In genomic region chr17:45133501-45134400, GRCm38 (mm10) we compare ENCODE assay signal across 27 mouse cellular contexts.
DNase-seq lines count a peak whose midpoint lies in the region; ATAC-seq and TF ChIP-seq lines count a peak whose summit lies in the region.
"Had no signal": no experiment of that assay in that cellular context is flagged by ENCODE, and none has a peak within 500 bp of the region (broad histone marks: within the 10 kb centered on the region; RNA-seq: fewer than 3 reads in every experiment).

No protein-coding gene starts in this region.

- no peak for TF ChIP-seq CTCF in liver, adult 2 months (IDR thresholded peaks at IDR 0.05; ENCODE audit: low read depth, low read length)

- H3K9ac ChIP-seq in kidney, embryonic 15.5 days = no peak overlapping the region
- no peak overlapping the region for H3K9ac ChIP-seq in kidney, embryonic 16.5 days (replicated peaks; ENCODE audit: low read length)
- H3K9ac ChIP-seq in liver, adult 2 months (ENCODE audit: low read depth, low read length) = no peak overlapping the region
- H3K9ac ChIP-seq: embryonic facial prominence, embryonic 12.5 days; embryonic facial prominence, embryonic 15.5 days; heart, embryonic 13.5 days; hindbrain, embryonic 12.5 days; hindbrain, embryonic 15.5 days had no signal

- no peak for TF ChIP-seq POLR2A in liver, adult 2 months (IDR thresholded peaks at IDR 0.05; ENCODE audit: extremely low read depth, insufficient read depth, low read length)

- H3K27ac ChIP-seq in kidney, embryonic 15.5 days = no peak overlapping the region
- H3K27ac ChIP-seq in kidney, embryonic 16.5 days (ENCODE audit: low read length) = no peak overlapping the region
- H3K27ac ChIP-seq in liver, adult 2 months (replicated peaks; ENCODE audit: insufficient read depth, low read depth, low read length) = peak overlapping the region; percentile 45; the same call in 1 of the 2 replicates
- H3K27ac ChIP-seq: embryonic facial prominence, embryonic 12.5 days; embryonic facial prominence, embryonic 15.5 days; heart, adult 2 months; heart, embryonic 10.5 days; heart, embryonic 13.5 days; hindbrain, embryonic 12.5 days; hindbrain, embryonic 15.5 days had no signal

- H3K79me2 ChIP-seq in liver, adult 2 months (ENCODE audit: control insufficient read depth, insufficient read depth, low read length) = no peaks in the 10 kb centered on the region

- peak; percentile 77 for DNase-seq in kidney, adult 11 months
- peak; percentile 55 to 77 for DNase-seq in kidney, adult 8-10 months
- DNase-seq in liver, adult 2 months (ENCODE audit: extremely low read depth, low read depth, low spot score) = peak; percentile 93
- no peak for DNase-seq in liver
- peak; percentile 42 to 76 for DNase-seq in kidney, postnatal 36 days
- DNase-seq: adrenal gland, adult 2 months; adrenal gland, postnatal 14 days; B cell, adult 2 months; cerebellum, adult 11 months; cerebellum, adult 2 months; cerebellum, adult 9-11 months; cerebellum, postnatal 25 days; gastrocnemius, postnatal 25 days; heart, adult 2 months; heart, postnatal 14 days had no signal

- ATAC-seq in kidney, embryonic 15.5 days (replicated peaks; ENCODE audit: low FRiP score) = no peak
- ATAC-seq in kidney, embryonic 16.5 days (ENCODE audit: low FRiP score, low TSS enrichment) = no peak
- ATAC-seq: forebrain, embryonic 14.5 days; Patski had no signal

- no peaks in the 10 kb centered on the region for H3K27me3 ChIP-seq in kidney, embryonic 15.5 days
- H3K27me3 ChIP-seq in kidney, embryonic 16.5 days (ENCODE audit: insufficient read depth, low read length) = no peaks in the 10 kb centered on the region
- H3K27me3 ChIP-seq in liver, adult 2 months (ENCODE audit: control insufficient read depth, insufficient read depth, low read length) = no peaks in the 10 kb centered on the region
- H3K27me3 ChIP-seq: CH12.LX; embryonic facial prominence, embryonic 12.5 days; embryonic facial prominence, embryonic 15.5 days; heart, embryonic 13.5 days; hindbrain, embryonic 12.5 days; hindbrain, embryonic 15.5 days; Patski had no signal

- no peaks in the 10 kb centered on the region for H3K4me1 ChIP-seq in kidney, embryonic 15.5 days
- H3K4me1 ChIP-seq in kidney, embryonic 16.5 days (ENCODE audit: insufficient read depth, low read length) = 0 out of 2 replicates have a peak, but pooled peaks cover 4% of the 10 kb centered on the region
- peaks cover 7% of the 10 kb centered on the region for H3K4me1 ChIP-seq in liver, adult 2 months (ENCODE audit: control insufficient read depth, insufficient read depth, low read length)
- H3K4me1 ChIP-seq: embryonic facial prominence, embryonic 12.5 days; embryonic facial prominence, embryonic 15.5 days; heart, embryonic 10.5 days; heart, embryonic 13.5 days; hindbrain, embryonic 12.5 days; hindbrain, embryonic 15.5 days had no signal

- no peak overlapping the region for H3K4me3 ChIP-seq in kidney, embryonic 15.5 days (replicated peaks)
- no peak overlapping the region for H3K4me3 ChIP-seq in kidney, embryonic 16.5 days (ENCODE audit: low read length)
- H3K4me3 ChIP-seq in liver, adult 2 months (ENCODE audit: insufficient read depth, low read depth, low read length) = no peak overlapping the region
- H3K4me3 ChIP-seq: embryonic facial prominence, embryonic 12.5 days; embryonic facial prominence, embryonic 15.5 days; heart, adult 2 months; heart, embryonic 10.5 days; heart, embryonic 13.5 days; hindbrain, embryonic 12.5 days; hindbrain, embryonic 15.5 days had no signal

- no peaks in the 10 kb centered on the region for H3K9me3 ChIP-seq in kidney, embryonic 15.5 days (replicated peaks)
- H3K9me3 ChIP-seq in kidney, embryonic 16.5 days (ENCODE audit: low read length) = no peaks in the 10 kb centered on the region
- H3K9me3 ChIP-seq: embryonic facial prominence, embryonic 12.5 days; embryonic facial prominence, embryonic 15.5 days; heart, embryonic 10.5 days; heart, embryonic 13.5 days; hindbrain, embryonic 12.5 days; hindbrain, embryonic 15.5 days had no signal

- 88% methylated on average over 10 of the region's 10 CpGs for WGBS in kidney, embryonic 15.5 days
- 85% methylated on average over 10 of the region's 10 CpGs for WGBS in kidney, embryonic 16.5 days
- WGBS in liver, adult 2 months = 46% methylated on average over 10 of the region's 10 CpGs

- no peaks in the 10 kb centered on the region for H3K36me3 ChIP-seq in kidney, embryonic 15.5 days
- no peaks in the 10 kb centered on the region for H3K36me3 ChIP-seq in kidney, embryonic 16.5 days (ENCODE audit: insufficient read depth, low read length)
- H3K36me3 ChIP-seq in liver, adult 2 months (ENCODE audit: control insufficient read depth, insufficient read depth, low read length) = no peaks in the 10 kb centered on the region
- H3K36me3 ChIP-seq: embryonic facial prominence, embryonic 12.5 days; embryonic facial prominence, embryonic 15.5 days; G1E; heart, embryonic 10.5 days; heart, embryonic 13.5 days; hindbrain, embryonic 12.5 days; hindbrain, embryonic 15.5 days had no signal

- no peak overlapping the region for H3K4me2 ChIP-seq in kidney, embryonic 15.5 days
- H3K4me2 ChIP-seq in kidney, embryonic 16.5 days (replicated peaks; ENCODE audit: low read depth, low read length) = no peak overlapping the region
- H3K4me2 ChIP-seq: embryonic facial prominence, embryonic 12.5 days; embryonic facial prominence, embryonic 15.5 days; heart, embryonic 13.5 days; hindbrain, embryonic 12.5 days; hindbrain, embryonic 15.5 days had no signal
